Mouse (Mus musculus) hindbrain, embryonic 11.5 days (tissue): Measurements from ENCODE around the gene Iqcg. TPM values are rescaled to one million over a fixed set of nuclear protein-coding genes. Genes with fewer than 3 reads are reported as not detected.
A peak's percentile ranks its signal among the peaks of the same experiment; 100 is the strongest.

ENCODE experiments used
- ATAC-seq: fragments of 200-750 bp; cut with Nextera tagmentation; 2 replicates; pipeline ENCODE4 v1.8.0; 2017; ENCODE audit warnings: mild to moderate bottlenecking, moderate TSS enrichment, moderate library complexity; ENCODE audit not compliant: low FRiP score
- DNase-seq: peaks from one replicate; pipeline ENCODE4 v3.0.0-alpha.2; 2015; ENCODE audit warnings: low spot score
- H3K27ac ChIP-seq: fragments of 300-500 bp; sonication (generic); 2 replicates; pipeline ENCODE4 v1.5.1; 2014; ENCODE audit warnings: mild to moderate bottlenecking, low read depth, low read length
- H3K27me3 ChIP-seq: fragments of 300-500 bp; sonication (generic); 2 replicates; pipeline ENCODE4 v1.6.1; 2014; ENCODE audit warnings: mild to moderate bottlenecking, low read length, moderate library complexity, mixed read lengths; ENCODE audit not compliant: control insufficient read depth, insufficient read depth
- H3K36me3 ChIP-seq: fragments of 300-500 bp; sonication (generic); 2 replicates; pipeline ENCODE4 v1.6.1; 2014; ENCODE audit warnings: mild to moderate bottlenecking, low read length, moderate library complexity, mixed read lengths; ENCODE audit not compliant: control insufficient read depth, insufficient read depth
- H3K4me1 ChIP-seq: fragments of 300-500 bp; sonication (generic); replicated peaks from 2 replicates; pipeline ENCODE4 v1.6.1; 2014; ENCODE audit warnings: low read length, mixed read lengths; ENCODE audit not compliant: control insufficient read depth, insufficient read depth
- H3K4me2 ChIP-seq: fragments of 300-500 bp; sonication (generic); replicated peaks from 2 replicates; pipeline ENCODE4 v1.6.1; 2014; ENCODE audit warnings: mild to moderate bottlenecking, low read depth, low read length
- H3K4me3 ChIP-seq: fragments of 300-500 bp; sonication (generic); 2 replicates; pipeline ENCODE4 v1.5.1; 2014; ENCODE audit warnings: low read depth, low read length
- H3K9ac ChIP-seq: fragments of 300-500 bp; sonication (generic); 2 replicates; pipeline ENCODE4 v1.6.1; 2014; ENCODE audit warnings: low read depth, low read length
- H3K9me3 ChIP-seq: fragments of 300-500 bp; sonication (generic); 2 replicates; pipeline ENCODE4 v1.6.1; 2016; ENCODE audit warnings: low read length; ENCODE audit not compliant: control insufficient read depth
- WGBS: fragments of 180-500 bp; shearing (Covaris S2); extraction: QIAGEN DNeasy Blood & Tissue Kit; methylation state at CpG from one replicate; pipeline ENCODE4 v1.1.7; 2014; 5-methylcytosine and 5-hydroxymethylcytosine counted together
- polyA plus RNA-seq: library from polyadenylated mRNA; unstranded; fragments of >200 nt; fragmentation: Nextera tagmentation; extraction: Ambion mirVana; gene quantifications from 2 replicates; pipeline ENCODE4 v1.2.1, GENCODE M21; 2014

The Iqcg gene
- polyA plus RNA-seq, 1 experiment from 2014 or later, result 7.7 TPM

DNA sequence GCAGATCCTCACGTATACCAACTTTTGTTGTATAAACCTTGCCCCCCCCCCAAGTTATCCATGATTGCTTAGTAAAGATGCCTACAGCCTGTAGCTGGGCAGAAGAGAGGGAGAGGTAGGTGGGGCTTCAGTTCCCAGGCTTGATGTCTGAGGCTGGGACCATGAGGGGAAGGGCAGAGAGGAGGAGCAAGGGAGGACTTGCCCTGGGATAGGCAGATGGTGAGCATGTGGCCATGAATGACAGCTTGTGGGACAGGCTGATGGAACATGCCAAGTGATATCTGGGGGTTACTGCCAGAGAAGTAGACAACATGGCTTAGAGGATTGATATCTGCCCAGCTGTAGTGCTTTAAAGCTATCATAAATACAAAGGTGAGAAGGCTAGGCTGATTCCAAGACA, 8.0 kb downstream of the Iqcg start:
- 89% methylated on average over 1 of the region's 1 CpGs for WGBS
- Histone ChIP-seq H3K9ac (no peak overlapping the region), H3K27me3 (no peaks in the 10 kb centered on the region), H3K9me3 (no peaks in the 10 kb centered on the region), H3K4me1 (no peaks in the 10 kb centered on the region), H3K36me3 (no peaks in the 10 kb centered on the region), H3K4me2 (no peak overlapping the region), H3K27ac (no peak overlapping the region), H3K4me3 (no peak overlapping the region)
- DNase-seq (no peak), ATAC-seq (no peak)

DNA sequence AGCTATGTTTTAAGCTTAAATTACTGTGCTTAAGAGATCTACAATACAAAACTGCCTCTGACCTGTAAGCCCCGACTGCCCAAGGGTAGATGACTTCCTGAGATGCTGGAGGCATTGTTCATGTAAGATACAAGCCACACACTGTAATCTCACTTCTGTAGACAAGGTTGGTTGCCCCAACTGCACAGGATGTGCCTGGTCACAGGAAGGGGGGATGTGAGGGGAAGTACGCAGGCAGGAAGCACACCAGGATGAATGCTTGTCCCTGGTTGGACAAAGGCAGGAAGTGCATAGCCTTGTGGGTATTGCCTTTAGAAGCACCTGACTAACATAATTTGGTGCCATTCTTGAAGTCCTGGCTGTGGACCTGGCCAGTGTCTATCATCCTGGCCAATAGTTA, 12.8 kb downstream of the Iqcg start:
- Histone ChIP-seq H3K4me2 (no peak overlapping the region), H3K27me3 (no peaks in the 10 kb centered on the region), H3K9ac (no peak overlapping the region), H3K4me3 (no peak overlapping the region), H3K27ac (no peak overlapping the region), H3K9me3 (no peaks in the 10 kb centered on the region), H3K36me3 (no peaks in the 10 kb centered on the region), H3K4me1 (no peaks in the 10 kb centered on the region)
- WGBS, result 78% methylated on average over 2 of the region's 2 CpGs
- ATAC-seq (no peak), DNase-seq (no peak)

DNA sequence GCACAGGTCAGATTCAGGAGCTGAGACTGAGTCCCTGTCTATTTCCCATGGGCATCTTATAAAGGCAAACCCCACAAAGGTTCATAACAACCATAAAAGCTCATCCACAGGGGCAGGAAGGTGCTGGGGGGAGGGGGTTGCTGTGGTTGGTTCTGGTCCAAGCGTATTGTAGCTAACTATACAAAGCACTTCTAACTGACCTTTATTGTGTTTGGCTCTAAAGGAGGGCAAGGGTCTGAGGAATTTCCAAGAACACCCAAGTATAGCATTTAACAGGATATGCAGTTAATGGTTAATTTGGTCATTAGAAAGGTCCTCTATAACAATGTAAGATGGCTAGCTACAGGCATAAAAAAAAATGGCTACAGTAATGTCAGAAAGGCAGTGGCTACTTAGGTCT, 13.3 kb downstream of the Iqcg start:
- ATAC-seq, result no peak
- Histone ChIP-seq H3K9ac (no peak overlapping the region), H3K36me3 (no peaks in the 10 kb centered on the region), H3K9me3 (no peaks in the 10 kb centered on the region), H3K4me1 (no peaks in the 10 kb centered on the region), H3K4me3 (no peak overlapping the region), H3K4me2 (no peak overlapping the region), H3K27me3 (no peaks in the 10 kb centered on the region), H3K27ac (no peak overlapping the region)
- no peak for DNase-seq
- 70% methylated on average over 1 of the region's 1 CpGs for WGBS

DNA sequence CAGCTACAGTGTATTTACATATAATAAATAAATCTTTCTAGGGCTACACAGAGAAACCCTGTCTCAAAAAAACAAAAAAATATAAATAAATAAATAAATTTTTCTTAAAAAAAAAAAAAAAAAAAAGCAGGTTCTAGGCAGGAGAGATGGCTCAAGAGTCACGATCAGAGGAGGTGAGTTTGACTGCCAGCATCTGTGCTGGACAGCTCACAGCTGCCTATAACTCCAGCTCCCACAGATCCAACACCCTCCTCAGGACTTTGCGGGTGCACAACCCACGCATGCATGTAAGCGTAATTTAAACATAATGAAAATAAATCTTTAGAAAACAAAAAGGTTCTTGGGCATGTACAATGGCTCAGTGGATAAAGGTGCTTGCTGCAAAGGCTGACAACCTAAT, 20.0 kb downstream of the Iqcg start:
- WGBS, result 91% methylated on average over 4 of the region's 4 CpGs
- ATAC-seq, result no peak

DNA sequence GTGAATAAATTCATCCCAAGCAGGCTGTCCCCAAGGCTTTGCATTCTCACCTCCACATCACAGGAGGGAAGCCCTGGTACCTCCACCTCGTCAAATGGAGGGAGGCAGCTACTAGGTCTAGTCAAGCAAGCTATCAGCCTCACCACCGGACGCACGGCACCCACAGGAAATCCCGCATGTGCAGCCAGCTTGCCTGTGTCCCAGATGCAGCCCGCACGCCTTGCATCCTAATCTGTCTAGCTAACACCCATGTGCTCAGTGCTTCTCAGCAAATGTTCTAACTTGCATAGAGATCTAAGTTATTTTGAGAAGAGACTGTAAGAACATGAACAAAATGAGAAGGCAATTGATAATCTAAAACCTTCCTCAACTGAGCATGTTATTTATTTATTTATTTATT, 29.7 kb downstream of the Iqcg start:
- Histone ChIP-seq H3K4me2 (no peak overlapping the region), H3K27me3 (no peaks in the 10 kb centered on the region), H3K36me3 (no peaks in the 10 kb centered on the region), H3K9me3 (no peaks in the 10 kb centered on the region), H3K9ac (no peak overlapping the region), H3K27ac (no peak overlapping the region), H3K4me3 (no peak overlapping the region), H3K4me1 (no peaks in the 10 kb centered on the region)
- no peak for ATAC-seq
- DNase-seq, result no peak
- WGBS, result 87% methylated on average over 7 of the region's 7 CpGs

More for the DNA sequence above, 20.0 kb downstream of the Iqcg start:
- Histone ChIP-seq H3K27me3 (no peaks in the 10 kb centered on the region), H3K27ac (no peak overlapping the region), H3K9me3 (no peaks in the 10 kb centered on the region), H3K4me2 (no peak overlapping the region), H3K4me3 (no peak overlapping the region), H3K4me1 (no peaks in the 10 kb centered on the region), H3K9ac (no peak overlapping the region), H3K36me3 (no peaks in the 10 kb centered on the region)
- no peak for DNase-seq

DNA sequence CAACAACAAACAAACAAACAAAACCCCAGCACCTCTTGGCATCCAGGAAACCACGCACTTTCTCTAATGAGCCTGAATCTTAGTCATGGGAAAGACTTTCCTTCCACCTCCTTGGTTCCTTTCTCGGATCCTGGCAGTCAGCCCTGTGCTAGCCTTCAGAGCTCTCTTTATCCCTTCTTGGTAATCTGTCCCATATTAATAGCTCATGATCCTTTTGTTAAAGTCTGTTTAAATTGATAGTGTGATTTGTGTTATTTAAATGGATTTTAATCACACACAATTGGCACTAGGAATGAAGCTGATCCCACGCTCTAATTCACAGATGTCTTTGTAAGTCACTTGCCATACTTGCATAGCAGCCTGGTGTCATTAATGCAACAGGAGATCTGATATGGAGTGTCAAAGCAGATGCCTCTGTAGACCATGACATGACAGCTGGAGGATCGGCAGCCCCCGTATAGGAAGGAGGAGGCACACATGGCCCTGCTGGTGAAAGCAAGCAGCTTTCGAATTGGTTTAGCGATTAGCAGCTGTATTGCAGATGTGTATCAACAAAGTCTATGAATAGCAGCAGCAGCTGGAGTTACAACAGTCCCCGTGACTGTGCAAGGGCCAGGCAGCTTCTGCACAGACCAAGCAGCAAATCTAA, 31.4 kb downstream of the Iqcg start:
- H3K4me3 ChIP-seq, result no peak overlapping the region
- 84% methylated on average over 8 of the region's 8 CpGs for WGBS
- no peak overlapping the region for H3K27ac ChIP-seq
- no peaks in the 10 kb centered on the region for H3K27me3 ChIP-seq
- H3K9me3 ChIP-seq, result no peaks in the 10 kb centered on the region
- no peaks in the 10 kb centered on the region for H3K36me3 ChIP-seq
- H3K4me2 ChIP-seq, result no peak overlapping the region
- no peak overlapping the region for H3K9ac ChIP-seq
- DNase-seq (no peak), ATAC-seq (no peak)
- H3K4me1 ChIP-seq, result no peaks in the 10 kb centered on the region

DNA sequence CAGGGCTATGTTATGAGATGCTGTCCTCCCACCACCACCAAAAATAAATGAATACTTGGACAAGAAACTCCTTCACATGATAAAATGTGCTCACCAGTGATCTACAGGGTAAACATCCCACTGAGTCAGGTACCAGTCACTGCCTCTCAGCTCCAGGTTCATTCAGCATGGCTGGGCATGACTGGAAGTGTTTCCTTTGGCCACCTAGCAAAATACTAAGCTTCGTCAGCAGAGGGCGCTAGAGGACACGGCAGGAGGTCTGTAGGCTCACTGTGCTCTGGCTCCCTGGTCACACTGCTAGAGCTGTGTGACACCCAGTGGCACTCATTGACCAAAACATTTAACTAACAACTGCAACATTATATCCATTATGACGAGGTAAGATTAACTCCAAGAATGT, 32.3 kb downstream of the Iqcg start:
- Histone ChIP-seq H3K4me3 (no peak overlapping the region), H3K9me3 (no peaks in the 10 kb centered on the region), H3K27me3 (no peaks in the 10 kb centered on the region), H3K9ac (no peak overlapping the region), H3K36me3 (no peaks in the 10 kb centered on the region), H3K27ac (no peak overlapping the region), H3K4me2 (no peak overlapping the region), H3K4me1 (no peaks in the 10 kb centered on the region)
- no peak for ATAC-seq
- WGBS, result 5% methylated on average over 4 of the region's 4 CpGs
- peak; percentile 89 for DNase-seq

DNA sequence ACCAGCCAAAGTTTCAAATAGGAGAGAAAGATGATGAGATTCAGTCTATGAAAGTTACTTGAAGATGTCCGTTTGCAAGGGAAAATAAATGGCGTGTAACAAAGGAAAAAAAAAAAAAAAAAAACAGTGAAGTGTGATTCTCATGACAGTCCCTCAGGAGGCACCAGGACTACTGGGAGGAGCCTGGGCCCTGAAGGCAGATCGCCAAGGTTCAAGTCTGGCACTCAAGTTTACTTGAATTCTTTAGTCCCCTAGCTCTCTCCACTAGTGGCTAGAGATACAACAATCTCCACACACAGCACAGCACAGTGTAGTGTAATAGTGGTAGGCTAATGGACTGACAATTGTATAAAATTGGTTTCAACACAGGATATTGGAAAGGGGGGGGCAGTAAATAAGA, 34.6 kb downstream of the Iqcg start:
- WGBS, result 80% methylated on average over 3 of the region's 3 CpGs
- H3K9me3 ChIP-seq, result no peaks in the 10 kb centered on the region
- no peak for DNase-seq

DNA sequence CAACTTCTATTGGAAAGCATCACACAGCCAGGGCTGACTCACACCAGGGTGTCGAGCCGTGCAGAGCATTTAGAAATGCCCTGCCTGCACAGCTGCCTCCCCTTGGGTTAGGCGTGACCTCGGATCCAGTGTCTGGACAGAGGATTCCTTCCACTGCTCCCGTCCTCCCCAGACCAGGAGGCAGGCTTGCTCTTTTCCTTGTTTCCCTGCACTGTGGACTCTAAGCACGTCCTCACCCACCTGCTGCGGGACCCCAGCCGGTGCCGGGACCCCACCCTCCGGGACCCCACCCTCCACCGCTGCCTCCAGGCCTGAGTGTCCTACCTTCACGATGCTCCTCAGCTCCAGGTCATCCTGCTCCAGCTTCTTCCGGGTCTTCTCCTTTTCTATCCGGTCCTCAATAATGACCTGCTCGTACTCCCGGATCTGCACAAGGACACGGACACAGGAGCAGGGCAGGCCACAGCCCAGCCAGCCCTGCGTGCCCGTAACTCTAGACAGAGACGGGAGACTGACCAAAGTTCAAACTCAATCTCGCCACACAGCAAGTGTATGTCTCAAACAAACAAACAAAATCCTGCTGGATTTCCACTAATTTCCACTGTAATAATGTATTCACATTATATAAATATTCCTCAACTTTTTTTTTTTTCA, 36.8 kb downstream of the Iqcg start:
- H3K9me3 ChIP-seq, result no peaks in the 10 kb centered on the region
- no peak overlapping the region for H3K4me2 ChIP-seq
- DNase-seq, result no peak
- H3K27me3 ChIP-seq, result no peaks in the 10 kb centered on the region
- no peak overlapping the region for H3K27ac ChIP-seq
- ATAC-seq, result no peak
- H3K4me3 ChIP-seq, result no peak overlapping the region
- no peak overlapping the region for H3K9ac ChIP-seq
- no peaks in the 10 kb centered on the region for H3K4me1 ChIP-seq
- H3K36me3 ChIP-seq, result no peaks in the 10 kb centered on the region
- 83% methylated on average over 21 of the region's 21 CpGs for WGBS

More for the DNA sequence above, 34.6 kb downstream of the Iqcg start:
- H3K27ac ChIP-seq, result no peak overlapping the region
- no peak overlapping the region for H3K4me2 ChIP-seq
- no peak for ATAC-seq
- no peak overlapping the region for H3K4me3 ChIP-seq
- H3K9ac ChIP-seq, result no peak overlapping the region
- H3K27me3 ChIP-seq, result no peaks in the 10 kb centered on the region
- H3K36me3 ChIP-seq, result no peaks in the 10 kb centered on the region
- H3K4me1 ChIP-seq, result no peaks in the 10 kb centered on the region
